Mouse (Mus musculus) kidney, embryonic 15.5 days (tissue): Measurements from ENCODE around the gene Dmwd. TPM values are rescaled to one million over a fixed set of nuclear protein-coding genes. Genes with fewer than 3 reads are reported as not detected.

Source experiments
- ATAC-seq: fragments of 200-750 bp; cut with Nextera tagmentation; replicated peaks from 2 replicates; pipeline ENCODE4 v1.8.0; 2017; ENCODE audit warnings: moderate TSS enrichment; ENCODE audit not compliant: low FRiP score
- H3K27ac ChIP-seq: fragments of 300-500 bp; sonication (generic); 2 replicates; pipeline ENCODE4 v1.5.1; 2015; ENCODE audit warnings: mild to moderate bottlenecking, inconsistent platforms
- H3K27me3 ChIP-seq: fragments of 300-500 bp; sonication (generic); 2 replicates; pipeline ENCODE4 v1.6.1; 2015; ENCODE audit warnings: inconsistent platforms
- H3K36me3 ChIP-seq: fragments of 300-500 bp; sonication (generic); 2 replicates; pipeline ENCODE4 v1.6.1; 2015; ENCODE audit warnings: inconsistent platforms
- H3K4me1 ChIP-seq: fragments of 300-500 bp; sonication (generic); 2 replicates; pipeline ENCODE4 v1.6.1; 2015; ENCODE audit warnings: inconsistent platforms
- H3K4me2 ChIP-seq: fragments of 300-500 bp; sonication (generic); 2 replicates; pipeline ENCODE4 v1.6.1; 2015; ENCODE audit warnings: moderate library complexity, mild to moderate bottlenecking, inconsistent platforms
- H3K4me3 ChIP-seq: fragments of 300-500 bp; sonication (generic); replicated peaks from 2 replicates; pipeline ENCODE4 v1.5.1; 2015; ENCODE audit warnings: mild to moderate bottlenecking, inconsistent platforms
- H3K9ac ChIP-seq: fragments of 300-500 bp; sonication (generic); 2 replicates; pipeline ENCODE4 v1.6.1; 2015; ENCODE audit warnings: mild to moderate bottlenecking, inconsistent platforms
- H3K9me3 ChIP-seq: fragments of 300-500 bp; sonication (generic); replicated peaks from 2 replicates; pipeline ENCODE4 v1.6.1; 2016; ENCODE audit warnings: inconsistent platforms
- WGBS: fragments of 180-500 bp; shearing (Covaris S2); methylation state at CpG from one replicate; pipeline ENCODE4 v1.1.7; 2015; ENCODE audit warnings: mixed read lengths; 5-methylcytosine and 5-hydroxymethylcytosine counted together
- polyA plus RNA-seq: library from polyadenylated mRNA; unstranded; fragments of >200 nt; fragmentation: Nextera tagmentation; extraction: Ambion mirVana; gene quantifications from 2 replicates; pipeline ENCODE4 v1.2.1, GENCODE M21; 2015

Dmwd gene
- polyA plus RNA-seq: 15.4 and 18.7 TPM in 2 replicates

DNA sequence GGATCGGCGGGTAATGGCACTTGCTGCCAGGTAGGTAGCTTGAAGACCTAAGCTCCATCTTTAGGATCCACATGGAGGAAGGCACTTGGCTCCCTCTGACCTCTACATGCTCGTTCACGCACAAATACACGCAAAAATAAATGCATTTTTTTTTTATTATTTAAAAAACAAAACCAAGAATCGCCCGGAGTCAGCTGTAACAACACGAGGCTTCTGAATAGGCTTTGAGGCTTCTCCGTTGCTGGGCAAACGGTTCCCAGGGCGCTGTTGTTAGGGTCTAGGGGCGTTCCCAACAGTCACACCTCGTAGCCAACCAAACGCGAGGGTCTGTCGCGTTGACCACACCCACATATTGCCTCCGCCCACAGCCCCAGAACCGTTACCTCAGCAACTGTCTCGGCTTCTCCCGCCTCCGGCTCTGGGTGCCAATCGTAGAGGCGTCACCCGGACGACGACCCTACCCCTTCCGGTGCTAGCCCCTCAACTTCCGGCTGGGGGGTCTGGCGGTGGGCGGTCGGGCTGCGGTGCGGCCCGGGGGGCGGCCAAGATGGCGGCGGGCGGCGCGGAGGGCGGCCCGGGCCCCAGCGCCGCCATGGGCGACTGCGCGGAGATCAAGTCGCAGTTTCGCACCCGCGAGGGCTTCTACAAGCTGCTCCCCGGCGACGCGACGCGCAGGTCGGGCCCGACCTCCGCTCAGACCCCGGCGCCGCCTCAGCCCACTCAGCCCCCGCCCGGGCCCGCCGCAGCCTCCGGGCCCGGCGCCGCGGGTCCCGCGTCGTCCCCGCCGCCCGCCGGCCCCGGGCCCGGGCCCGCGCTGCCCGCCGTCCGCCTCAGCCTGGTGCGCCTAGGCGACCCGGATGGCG lies at the start of gene Dmwd:
Gene Dmwd (plus strand): TSS at position 505 of the 863 bp plus-strand sequence.
- peak within 1 kb of the TSS; percentile 99 for H3K9ac ChIP-seq
- peaks cover 31% of the 10 kb centered on the region for H3K36me3 ChIP-seq
- peak within 1 kb of the TSS; percentile 87 for H3K27ac ChIP-seq
- peak within 1 kb of the TSS; percentile 89 for H3K4me3 ChIP-seq
- H3K9me3 ChIP-seq: no peaks in the 10 kb centered on the region
- peak; percentile 98 for ATAC-seq
- H3K4me2 ChIP-seq: peak within 1 kb of the TSS; percentile 70
- WGBS: under 1% methylated on average over 84 of the region's 91 CpGs
- no peaks in the 10 kb centered on the region for H3K27me3 ChIP-seq
- H3K4me1 ChIP-seq: peaks cover 35% of the 10 kb centered on the region

DNA sequence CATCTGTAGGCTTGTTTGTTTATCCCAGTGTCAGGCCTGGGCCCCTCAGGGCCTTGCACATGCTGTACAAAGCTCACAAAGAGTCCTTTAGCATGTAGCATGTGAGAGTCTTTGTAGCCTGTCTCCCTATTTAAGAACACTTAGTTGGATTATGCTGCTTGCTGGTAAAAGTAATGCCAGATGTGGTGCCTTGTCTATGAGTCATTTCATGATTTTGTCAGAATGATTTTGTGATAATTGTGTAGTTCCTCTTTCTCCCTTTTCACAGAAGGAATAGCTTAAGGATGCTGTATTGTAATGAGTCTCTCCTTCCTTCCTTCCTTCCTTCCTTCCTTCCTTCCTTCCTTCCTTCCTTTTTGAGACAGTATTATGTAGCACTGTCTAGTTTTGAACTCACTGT lies 48.0 kb upstream of the Dmwd start:
- H3K27me3 ChIP-seq: peaks cover 9% of the 10 kb centered on the region
- no peak overlapping the region for H3K27ac ChIP-seq
- H3K4me3 ChIP-seq: no peak overlapping the region
- no peak for ATAC-seq
- no peak overlapping the region for H3K4me2 ChIP-seq
- H3K9me3 ChIP-seq: no peaks in the 10 kb centered on the region
- H3K9ac ChIP-seq: no peak overlapping the region
- peaks cover 29% of the 10 kb centered on the region for H3K4me1 ChIP-seq
- H3K36me3 ChIP-seq: peaks cover 48% of the 10 kb centered on the region

DNA sequence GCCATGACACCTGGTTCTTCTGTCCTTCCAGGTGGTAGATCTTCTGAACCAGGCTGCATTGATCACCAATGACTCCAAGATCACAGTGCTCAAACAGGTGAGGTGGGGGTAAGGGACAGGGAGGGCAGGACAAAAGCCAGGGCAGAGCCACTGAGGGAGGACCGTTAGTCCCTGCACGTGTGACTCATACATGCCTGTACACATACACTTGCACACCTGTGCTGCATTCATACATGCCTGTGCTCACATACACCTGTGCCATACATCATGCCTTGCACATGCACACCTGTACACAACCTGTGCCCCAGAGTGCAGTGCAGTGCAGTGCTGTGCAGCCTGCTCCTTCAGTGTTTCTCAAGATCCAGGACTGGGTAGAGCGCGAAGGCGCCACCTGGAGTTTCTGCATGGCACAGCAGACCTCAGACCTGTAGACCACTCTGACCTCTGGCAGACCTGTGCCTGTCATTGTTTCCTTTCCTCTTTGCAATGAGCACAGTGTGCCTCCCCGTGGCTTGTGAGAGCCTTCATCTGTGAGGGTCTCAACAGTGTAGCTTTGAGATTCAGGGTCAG lies 46.9 kb upstream of the Dmwd start:
- Histone ChIP-seq H3K27me3 (no peaks in the 10 kb centered on the region), H3K4me3 (no peak overlapping the region), H3K9me3 (no peaks in the 10 kb centered on the region), H3K36me3 (peaks cover 57% of the 10 kb centered on the region), H3K4me1 (peaks cover 20% of the 10 kb centered on the region), H3K4me2 (no peak overlapping the region), H3K27ac (no peak overlapping the region), H3K9ac (no peak overlapping the region)
- ATAC-seq: peak; percentile 31
- 67% methylated on average over 6 of the region's 6 CpGs for WGBS

DNA sequence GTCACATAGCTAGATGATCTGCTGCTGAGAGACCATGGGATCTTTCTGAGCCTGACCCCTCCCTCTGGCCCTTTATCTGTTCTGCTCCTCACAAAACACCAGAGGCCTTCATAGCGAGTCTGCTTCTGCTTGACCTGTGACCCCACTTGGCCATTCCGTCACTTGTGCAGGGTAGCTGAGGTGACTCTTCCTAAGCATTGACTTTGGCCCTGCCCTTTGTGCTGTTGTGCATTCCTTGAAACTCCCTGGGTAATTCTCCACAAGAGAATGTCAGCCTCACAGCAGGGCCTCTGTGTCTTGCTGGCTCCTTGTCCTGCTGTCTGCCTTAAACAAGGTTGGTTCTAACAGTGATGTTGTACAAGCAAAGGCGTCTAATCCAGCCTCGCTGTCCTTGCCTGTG lies 44.4 kb upstream of the Dmwd start:
- no peak for ATAC-seq
- H3K4me1 ChIP-seq: peaks cover 2% of the 10 kb centered on the region; the same call in 1 of the 2 replicates
- no peak overlapping the region for H3K9ac ChIP-seq
- H3K27ac ChIP-seq: no peak overlapping the region
- H3K27me3 ChIP-seq: no peaks in the 10 kb centered on the region
- H3K4me3 ChIP-seq: no peak overlapping the region
- no peaks in the 10 kb centered on the region for H3K9me3 ChIP-seq
- no peak overlapping the region for H3K4me2 ChIP-seq
- peaks cover 82% of the 10 kb centered on the region for H3K36me3 ChIP-seq
- 83% methylated on average over 4 of the region's 4 CpGs for WGBS

- peaks cover 100% of the 10 kb centered on the region for H3K36me3 ChIP-seq
- H3K27ac ChIP-seq: no peak overlapping the region
- no peaks in the 10 kb centered on the region for H3K4me1 ChIP-seq
- no peak for ATAC-seq
- no peak overlapping the region for H3K4me2 ChIP-seq
- H3K4me3 ChIP-seq: no peak overlapping the region
- no peak overlapping the region for H3K9ac ChIP-seq
- WGBS: 97% methylated on average over 6 of the region's 6 CpGs
- H3K9me3 ChIP-seq: no peaks in the 10 kb centered on the region
- no peaks in the 10 kb centered on the region for H3K27me3 ChIP-seq
Observed at GRCm38 (mm10) chr7:19044616-19045015, 31.4 kb upstream of the Dmwd start.

DNA sequence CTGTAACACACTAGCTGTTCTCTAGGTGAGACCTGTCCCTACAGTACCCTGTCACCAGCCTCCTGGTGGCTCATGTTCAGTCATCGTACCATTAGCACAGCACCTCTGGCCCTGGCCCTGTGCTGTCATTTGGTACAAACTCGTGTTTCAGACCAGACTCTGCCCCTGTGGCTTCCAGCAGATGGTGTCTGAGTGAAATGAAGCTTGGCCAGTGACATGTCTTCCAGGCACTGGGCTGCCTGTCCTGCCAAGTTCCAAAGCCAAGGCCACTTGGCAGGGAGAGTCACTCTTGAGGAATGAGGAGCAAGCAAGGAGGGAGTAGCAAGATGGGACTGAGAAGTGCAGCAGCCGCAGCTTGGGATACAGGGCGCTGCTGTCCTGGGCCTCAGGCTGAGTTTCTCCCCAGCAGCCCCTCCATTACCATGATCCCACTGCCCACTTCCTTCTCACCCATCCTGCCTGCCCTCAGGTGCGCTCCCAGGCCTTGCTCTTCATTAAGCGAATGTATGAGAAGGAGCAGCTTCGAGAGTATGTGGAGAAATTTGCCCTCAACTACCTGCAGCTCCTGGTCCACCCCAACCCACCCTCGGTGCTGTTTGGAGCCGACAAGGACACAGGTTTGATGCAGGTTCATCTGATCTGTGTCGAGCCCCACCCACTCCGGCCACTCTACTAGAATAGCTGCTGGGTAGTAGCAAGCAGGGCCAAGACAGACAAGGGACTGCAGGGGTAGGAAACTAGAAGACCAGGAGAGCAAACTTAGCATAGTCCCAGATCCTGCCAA lies 29.5 kb upstream of the Dmwd start:
- Histone ChIP-seq H3K9ac (no peak overlapping the region), H3K4me2 (no peak overlapping the region), H3K27me3 (no peaks in the 10 kb centered on the region), H3K27ac (no peak overlapping the region), H3K9me3 (no peaks in the 10 kb centered on the region), H3K4me1 (no peaks in the 10 kb centered on the region), H3K36me3 (peaks cover 100% of the 10 kb centered on the region), H3K4me3 (no peak overlapping the region)
- no peak for ATAC-seq
- WGBS: 91% methylated on average over 11 of the region's 11 CpGs

GRCm38 (mm10) chr7:19048006-19048527 lies 28.0 kb upstream of the Dmwd start:
- no peak overlapping the region for H3K4me3 ChIP-seq
- no peak overlapping the region for H3K4me2 ChIP-seq
- no peak for ATAC-seq
- H3K9me3 ChIP-seq: no peaks in the 10 kb centered on the region
- H3K9ac ChIP-seq: no peak overlapping the region
- 89% methylated on average over 14 of the region's 14 CpGs for WGBS
- H3K36me3 ChIP-seq: peaks cover 100% of the 10 kb centered on the region
- H3K27me3 ChIP-seq: no peaks in the 10 kb centered on the region
- H3K4me1 ChIP-seq: no peaks in the 10 kb centered on the region
- H3K27ac ChIP-seq: no peak overlapping the region

GRCm38 (mm10) chr7:19049252-19049651 lies 26.8 kb upstream of the Dmwd start:
- 92% methylated on average over 5 of the region's 5 CpGs for WGBS
- Histone ChIP-seq H3K4me1 (peaks cover 4% of the 10 kb centered on the region), H3K27me3 (no peaks in the 10 kb centered on the region), H3K27ac (no peak overlapping the region), H3K36me3 (peaks cover 95% of the 10 kb centered on the region), H3K4me3 (no peak overlapping the region), H3K9me3 (no peaks in the 10 kb centered on the region), H3K9ac (no peak overlapping the region), H3K4me2 (no peak overlapping the region)
- ATAC-seq: no peak

GRCm38 (mm10) chr7:19050172-19050571 lies 25.9 kb upstream of the Dmwd start:
- ATAC-seq: no peak
- H3K9ac ChIP-seq: no peak overlapping the region
- H3K4me1 ChIP-seq: peaks cover 9% of the 10 kb centered on the region
- no peaks in the 10 kb centered on the region for H3K9me3 ChIP-seq
- WGBS: 80% methylated on average over 8 of the region's 8 CpGs
- no peak overlapping the region for H3K4me2 ChIP-seq
- peaks cover 93% of the 10 kb centered on the region for H3K36me3 ChIP-seq
- H3K27me3 ChIP-seq: no peaks in the 10 kb centered on the region
- no peak overlapping the region for H3K4me3 ChIP-seq
- H3K27ac ChIP-seq: no peak overlapping the region

DNA sequence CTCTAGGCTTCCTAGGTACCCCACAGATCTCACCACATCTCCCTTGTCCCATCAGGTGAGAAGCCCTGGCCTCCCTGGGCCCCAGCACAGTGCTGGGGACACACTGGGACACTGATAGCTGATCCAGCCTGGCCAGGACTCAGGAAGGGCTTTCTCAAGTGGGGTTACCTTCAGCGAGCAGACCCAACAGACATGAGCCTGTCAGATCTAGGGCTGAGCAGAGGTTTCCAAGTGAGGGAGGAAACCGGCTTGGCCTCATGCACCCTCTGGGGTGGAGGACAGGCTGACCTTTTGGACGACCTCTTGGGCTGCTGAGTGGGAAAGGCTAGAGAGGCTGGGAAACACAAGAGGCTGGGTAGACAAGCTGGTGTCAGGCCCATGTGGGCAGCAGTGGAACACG lies 24.9 kb upstream of the Dmwd start:
- no peaks in the 10 kb centered on the region for H3K27me3 ChIP-seq
- H3K9ac ChIP-seq: no peak overlapping the region
- no peaks in the 10 kb centered on the region for H3K9me3 ChIP-seq
- H3K4me3 ChIP-seq: no peak overlapping the region
- no peak overlapping the region for H3K4me2 ChIP-seq
- 60% methylated on average over 4 of the region's 4 CpGs for WGBS
- ATAC-seq: no peak
- no peak overlapping the region for H3K27ac ChIP-seq
- peaks cover 9% of the 10 kb centered on the region for H3K4me1 ChIP-seq
- peaks cover 84% of the 10 kb centered on the region for H3K36me3 ChIP-seq

DNA sequence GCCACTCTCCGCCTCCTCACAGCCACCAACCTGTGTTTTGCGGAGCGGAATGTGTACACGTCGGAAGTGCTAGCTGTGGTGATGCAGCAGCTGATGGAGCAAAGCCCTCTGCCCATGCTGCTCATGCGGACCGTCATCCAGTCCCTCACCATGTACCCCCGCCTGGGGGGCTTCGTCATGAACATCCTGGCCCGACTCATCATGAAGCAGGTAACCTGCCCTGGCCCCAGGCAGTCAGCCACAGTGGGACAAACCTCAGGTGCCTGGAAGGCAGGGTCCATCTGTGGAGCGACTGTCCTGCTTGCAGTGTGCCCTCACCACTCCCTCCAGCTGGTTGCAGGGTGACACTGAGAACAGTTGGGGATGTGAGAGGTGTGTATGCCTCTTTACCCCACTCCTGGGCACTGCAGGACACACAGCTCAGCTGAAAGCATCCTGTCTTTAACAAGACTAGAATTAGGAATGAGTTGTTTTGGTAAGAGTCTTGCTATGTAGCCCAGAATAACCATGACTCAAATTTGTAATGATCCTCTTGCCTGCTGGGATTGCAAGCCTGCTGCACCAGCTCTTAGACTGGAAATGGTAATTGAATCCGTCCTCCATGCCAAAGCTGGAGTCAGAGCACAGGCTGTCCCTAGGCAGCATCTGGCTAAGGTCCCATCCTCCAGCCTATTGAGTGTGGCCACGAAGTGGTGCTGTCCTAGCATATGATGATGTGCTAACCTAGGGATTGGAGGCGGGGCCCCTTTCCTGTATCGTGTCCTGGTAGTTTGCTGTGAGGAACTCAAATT lies 23.5 kb upstream of the Dmwd start:
- Histone ChIP-seq H3K9ac (no peak overlapping the region), H3K4me2 (no peak overlapping the region), H3K27ac (no peak overlapping the region), H3K27me3 (no peaks in the 10 kb centered on the region), H3K4me1 (peaks cover 9% of the 10 kb centered on the region), H3K36me3 (peaks cover 70% of the 10 kb centered on the region), H3K9me3 (no peaks in the 10 kb centered on the region), H3K4me3 (no peak overlapping the region)
- ATAC-seq: no peak
- 91% methylated on average over 15 of the region's 15 CpGs for WGBS
